Mouse (Mus musculus) ES-E14 (cell line): ENCODE data around the gene Cygb.

Experiments used
- CHD2 ChIP-seq: IDR thresholded peaks from 2 replicates; pipeline ENCODE4 v1.6.1; 2014; ENCODE audit warnings: mild to moderate bottlenecking, low read depth, low read length, inconsistent platforms
- HCFC1 ChIP-seq: IDR thresholded peaks from 2 replicates; pipeline ENCODE4 v1.6.1; 2012; ENCODE audit warnings: low read length, inconsistent platforms, borderline replicate concordance; ENCODE audit not compliant: insufficient read depth
- ZC3H11A ChIP-seq: IDR thresholded peaks from 2 replicates; pipeline ENCODE4 v1.6.1; 2012; ENCODE audit warnings: low read depth, mild to moderate bottlenecking, inconsistent platforms, low read length, borderline replicate concordance

DNA sequence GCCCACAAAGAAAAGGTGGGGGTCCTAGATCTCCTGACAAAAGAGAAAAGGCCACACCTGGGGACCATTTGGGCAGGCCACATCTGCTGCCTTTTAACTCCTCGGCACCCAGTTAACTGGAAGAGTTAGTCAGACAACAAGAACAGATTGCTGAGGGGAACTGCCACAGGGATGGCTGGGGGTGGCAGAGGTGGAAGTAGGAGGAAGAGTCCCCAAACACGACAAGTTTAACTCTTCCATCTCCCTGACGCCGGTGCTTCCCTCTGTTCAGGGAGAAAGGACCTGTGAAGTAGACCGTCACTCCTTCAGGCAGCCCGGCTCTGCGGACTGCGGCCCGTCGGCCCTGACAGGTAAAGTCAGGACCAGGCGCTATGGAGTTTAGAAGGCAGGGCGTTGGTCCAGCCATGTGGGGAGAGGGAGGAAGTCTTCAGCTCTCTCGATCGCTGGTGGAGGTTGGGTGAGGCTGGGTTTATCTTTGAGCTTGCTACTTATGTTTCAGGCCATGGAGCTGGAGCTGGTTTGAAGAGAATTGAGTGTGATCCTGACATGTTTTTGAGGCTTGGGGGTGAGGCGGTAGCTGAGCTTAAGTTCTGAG lies 5.0 kb upstream of the Cygb start:
- TF ChIP-seq CHD2, result no peak
- TF ChIP-seq HCFC1, result no peak
- TF ChIP-seq ZC3H11A, result no peak
